Mouse (Mus musculus) bone marrow macrophage, adult 2 months (primary cell): ENCODE results near the gene Adh7.

Source experiments
- CTCF ChIP-seq: IDR thresholded peaks from 2 replicates; pipeline ENCODE4 v1.5.1; 2012; ENCODE audit warnings: low read depth, mild to moderate bottlenecking, low read length, moderate library complexity
- POLR2A ChIP-seq: IDR thresholded peaks from 2 replicates; pipeline ENCODE4 v1.6.1; 2012; ENCODE audit warnings: mild to moderate bottlenecking, low read depth, low read length, borderline replicate concordance

DNA sequence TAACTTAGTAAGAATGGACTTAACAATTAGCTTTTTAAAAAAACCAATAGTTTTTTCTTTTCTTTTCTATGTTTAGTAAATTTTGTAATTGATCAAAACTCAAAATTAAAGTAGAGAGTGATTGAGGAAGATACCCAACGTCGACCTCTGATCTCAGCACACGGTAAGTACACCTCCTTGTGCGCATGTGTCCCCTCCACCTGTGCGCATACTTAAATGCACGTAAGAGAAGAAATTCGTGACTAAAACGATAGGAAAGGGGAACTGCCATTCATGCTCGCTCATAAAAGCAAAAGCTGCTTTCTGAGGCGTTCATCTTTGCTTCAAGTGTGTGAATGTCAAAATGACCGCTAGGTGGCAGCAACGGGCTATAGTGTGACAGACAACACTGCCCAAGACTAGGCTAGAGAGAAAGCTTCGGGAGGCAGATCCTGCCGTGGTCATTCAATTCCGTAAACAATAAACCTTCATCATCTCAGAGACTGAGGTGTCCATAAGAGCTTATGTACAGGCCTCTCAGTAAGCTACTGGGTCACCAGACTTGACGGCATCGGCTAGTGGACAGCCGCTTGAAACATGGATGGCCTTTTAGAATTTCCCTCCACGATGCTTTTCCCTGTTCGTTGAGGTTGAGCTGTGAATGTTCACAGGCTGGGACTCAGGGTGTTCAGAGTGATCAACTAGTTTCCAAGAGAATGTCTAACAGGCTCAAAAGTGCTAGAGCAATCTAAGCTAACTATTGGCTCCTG is 19.4 kb upstream of the Adh7 start:
- TF ChIP-seq CTCF, result peak; percentile 65
- no peak for TF ChIP-seq POLR2A
